Mouse (Mus musculus): Measurements from ENCODE around the gene Ppp2r5d.

DNA sequence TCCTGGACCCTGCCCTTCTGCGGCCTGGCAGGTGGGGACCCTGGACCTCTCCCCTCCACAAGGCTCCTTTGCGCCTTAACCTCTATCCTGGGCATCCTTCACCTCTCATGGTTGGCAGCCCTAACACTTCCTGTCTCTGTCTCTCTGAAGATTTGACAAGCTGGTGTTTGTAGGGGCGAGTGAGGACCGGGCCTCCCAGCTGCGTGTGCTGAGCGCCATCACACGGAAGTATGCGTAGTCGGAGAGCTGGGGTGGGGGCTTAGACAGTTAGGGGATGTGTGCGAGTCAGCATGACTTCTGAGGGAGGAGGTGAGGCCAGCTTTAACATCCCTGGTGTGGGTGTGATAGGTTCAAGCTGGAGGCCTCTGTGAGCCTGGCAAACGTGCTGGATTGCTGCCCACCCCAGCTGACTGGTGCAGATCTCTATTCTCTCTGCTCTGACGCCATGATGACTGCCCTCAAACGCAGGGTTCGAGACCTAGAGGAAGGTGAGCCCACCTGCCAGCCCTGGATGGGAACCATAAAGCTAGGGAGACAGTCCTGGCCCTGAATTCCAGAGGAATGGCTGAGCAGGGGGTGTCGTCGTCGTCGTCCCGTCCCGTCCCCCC lies 19.7 kb upstream of the Ppp2r5d start:
- no peak for TF ChIP-seq POLR2A (IDR thresholded peaks at IDR 0.05; ENCODE audit: control insufficient read depth, low read depth, low read length)
- no peak for TF ChIP-seq CTCF (IDR thresholded peaks at IDR 0.05; ENCODE audit: control insufficient read depth, insufficient read depth, insufficient replicate concordance, low read depth, low read length)
